Mouse (Mus musculus) E14TG2a.4 (cell line): ENCODE data around the gene Mast3.
A peak's percentile ranks its signal among the peaks of the same experiment; 100 is the strongest.

Experiments used
- H3K27me3 ChIP-seq: 2 replicates; pipeline ENCODE4 v1.6.1; 2014; ENCODE audit warnings: low read length, control low read depth; ENCODE audit not compliant: insufficient read depth
- H3K36me3 ChIP-seq: 2 replicates; pipeline ENCODE4 v1.6.1; 2014; ENCODE audit warnings: low read length, control low read depth; ENCODE audit not compliant: insufficient read depth
- H3K4me1 ChIP-seq: replicated peaks from 2 replicates; pipeline ENCODE4 v1.6.1; 2014; ENCODE audit warnings: low read depth, low read length, control low read depth
- H3K4me3 ChIP-seq: replicated peaks from 2 replicates; pipeline ENCODE4 v1.5.1; 2014; ENCODE audit warnings: mild to moderate bottlenecking, low read length
- H3K9me3 ChIP-seq: 2 replicates; pipeline ENCODE4 v1.6.1; 2014; ENCODE audit warnings: low read length, control low read depth
- CTCF ChIP-seq: conservative IDR thresholded peaks from 2 replicates; pipeline ENCODE4 v1.5.1; 2014; ENCODE audit warnings: low read length
- NANOG ChIP-seq: IDR thresholded peaks from 2 replicates; pipeline ENCODE4 v1.6.1; 2014; ENCODE audit warnings: borderline replicate concordance, low read length, mixed read lengths
- POU5F1 ChIP-seq: IDR thresholded peaks from 2 replicates; pipeline ENCODE4 v1.6.1; 2014; ENCODE audit warnings: low read length, borderline replicate concordance

The Mast3 gene

GRCm38 (mm10) chr8:70765838-70766570, 38.9 kb downstream of the Mast3 start:
- Histone ChIP-seq H3K36me3 (peaks cover 65% of the 10 kb centered on the region), H3K4me1 (peaks cover 96% of the 10 kb centered on the region), H3K9me3 (no peaks in the 10 kb centered on the region), H3K4me3 (peak overlapping the region; percentile 80), H3K27me3 (peaks cover 8% of the 10 kb centered on the region; the same call in 1 of the 2 replicates)
- TF ChIP-seq POU5F1 = no peak
- no peak for TF ChIP-seq NANOG
- TF ChIP-seq CTCF = no peak

- TF ChIP-seq NANOG (no peak), CTCF (no peak), POU5F1 (no peak)
- Histone ChIP-seq H3K9me3 (no peaks in the 10 kb centered on the region), H3K27me3 (peaks cover 8% of the 10 kb centered on the region; the same call in 1 of the 2 replicates), H3K4me1 (peaks cover 89% of the 10 kb centered on the region), H3K4me3 (peak overlapping the region; percentile 80), H3K36me3 (peaks cover 58% of the 10 kb centered on the region)
Observed at GRCm38 (mm10) chr8:70765329-70765728, 39.5 kb downstream of the Mast3 start.

GRCm38 (mm10) chr8:70764676-70765075, 40.2 kb downstream of the Mast3 start:
- peaks cover 53% of the 10 kb centered on the region for H3K36me3 ChIP-seq
- peak overlapping the region; percentile 80; the same call in 1 of the 2 replicates for H3K4me3 ChIP-seq
- H3K9me3 ChIP-seq = no peaks in the 10 kb centered on the region
- peaks cover 89% of the 10 kb centered on the region for H3K4me1 ChIP-seq
- TF ChIP-seq POU5F1 (no peak), NANOG (no peak), CTCF (no peak)
- peaks cover 8% of the 10 kb centered on the region; the same call in 1 of the 2 replicates for H3K27me3 ChIP-seq

GRCm38 (mm10) chr8:70764026-70764425, 40.8 kb downstream of the Mast3 start:
- TF ChIP-seq NANOG = no peak
- TF ChIP-seq CTCF = no peak
- no peak for TF ChIP-seq POU5F1
- H3K4me3 ChIP-seq = peak overlapping the region; percentile 80; the same call in 1 of the 2 replicates
- no peaks in the 10 kb centered on the region for H3K9me3 ChIP-seq
- peaks cover 55% of the 10 kb centered on the region for H3K36me3 ChIP-seq
- peaks cover 8% of the 10 kb centered on the region; the same call in 1 of the 2 replicates for H3K27me3 ChIP-seq
- peaks cover 90% of the 10 kb centered on the region for H3K4me1 ChIP-seq

- H3K4me1 ChIP-seq = peaks cover 90% of the 10 kb centered on the region
- H3K27me3 ChIP-seq = peaks cover 8% of the 10 kb centered on the region; the same call in 1 of the 2 replicates
- TF ChIP-seq CTCF = peak; percentile 94
- TF ChIP-seq NANOG = no peak
- H3K9me3 ChIP-seq = no peaks in the 10 kb centered on the region
- H3K36me3 ChIP-seq = peaks cover 55% of the 10 kb centered on the region
- no peak overlapping the region for H3K4me3 ChIP-seq
Observed at GRCm38 (mm10) chr8:70763354-70763753, 41.5 kb downstream of the Mast3 start.

- peaks cover 88% of the 10 kb centered on the region for H3K4me1 ChIP-seq
- TF ChIP-seq CTCF = no peak
- no peak for TF ChIP-seq POU5F1
- TF ChIP-seq NANOG = no peak
Observed at GRCm38 (mm10) chr8:70762118-70762517, 42.7 kb downstream of the Mast3 start.

GRCm38 (mm10) chr8:70760775-70761406, 44.0 kb downstream of the Mast3 start, which contains the start of gene Mpv17l2:
Gene Mpv17l2, minus strand, starts transcription at chr8:70760946.
- Histone ChIP-seq H3K9me3 (no peaks in the 10 kb centered on the region), H3K36me3 (peaks cover 65% of the 10 kb centered on the region), H3K4me1 (peaks cover 82% of the 10 kb centered on the region), H3K27me3 (peaks cover 7% of the 10 kb centered on the region; the same call in 1 of the 2 replicates), H3K4me3 (peak within 1 kb of the TSS; percentile 96)
- no peak for TF ChIP-seq POU5F1
- no peak for TF ChIP-seq CTCF
- TF ChIP-seq NANOG = no peak; the same call in 1 of the 2 replicates

More at GRCm38 (mm10) chr8:70762118-70762517, 42.7 kb downstream of the Mast3 start:
- Histone ChIP-seq H3K9me3 (no peaks in the 10 kb centered on the region), H3K27me3 (peaks cover 8% of the 10 kb centered on the region; the same call in 1 of the 2 replicates), H3K36me3 (peaks cover 55% of the 10 kb centered on the region), H3K4me3 (peak overlapping the region; percentile 37; the same call in 1 of the 2 replicates)

GRCm38 (mm10) chr8:70760350-70760749, 44.5 kb downstream of the Mast3 start:
- Histone ChIP-seq H3K27me3 (0 out of 2 replicates have a peak, but pooled peaks cover 5% of the 10 kb centered on the region), H3K9me3 (no peaks in the 10 kb centered on the region), H3K4me1 (peaks cover 82% of the 10 kb centered on the region), H3K4me3 (peak overlapping the region; percentile 96), H3K36me3 (peaks cover 65% of the 10 kb centered on the region)
- TF ChIP-seq NANOG = no peak
- TF ChIP-seq POU5F1 = no peak
- no peak for TF ChIP-seq CTCF
